Mouse (Mus musculus) layer of hippocampus, postnatal 36 days (tissue): ENCODE measurements around the gene Ube2cbp. TPM values are rescaled to one million over a fixed set of nuclear protein-coding genes. Genes with fewer than 3 reads are reported as not detected.

Source experiments
- DNase-seq, 2 experiments: peaks; one replicate each; pipeline ENCODE4 v3.0.0; 2022
- total RNA-seq, 2 experiments: library from RNA; stranded (reverse); gene quantifications; 2 replicates each; pipeline ENCODE4 v1.2.3; 2021

Ube2cbp gene
- total RNA-seq, 2 experiments from 2014 or later = 3.7 to 4.7 TPM

DNA sequence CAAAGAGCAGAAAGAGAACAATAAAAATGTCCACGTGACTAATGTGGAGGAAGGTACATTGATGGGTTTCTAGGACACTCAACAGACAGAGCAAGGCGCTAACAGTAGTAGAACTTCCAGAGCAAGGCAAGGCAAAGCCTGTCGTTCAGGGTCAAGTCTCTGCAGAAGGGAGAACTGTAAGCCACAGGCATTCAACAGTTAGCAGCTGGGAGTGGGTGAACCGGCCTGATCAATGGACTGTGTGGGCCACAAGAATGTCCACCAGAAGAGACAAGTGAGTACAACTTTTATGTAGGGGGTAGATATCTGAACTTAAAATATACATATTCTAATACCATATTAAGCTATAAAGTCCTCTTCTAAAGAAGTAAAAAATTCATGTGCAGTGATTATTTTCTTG, 41.4 kb downstream of the Ube2cbp start:
- no peak for DNase-seq

DNA sequence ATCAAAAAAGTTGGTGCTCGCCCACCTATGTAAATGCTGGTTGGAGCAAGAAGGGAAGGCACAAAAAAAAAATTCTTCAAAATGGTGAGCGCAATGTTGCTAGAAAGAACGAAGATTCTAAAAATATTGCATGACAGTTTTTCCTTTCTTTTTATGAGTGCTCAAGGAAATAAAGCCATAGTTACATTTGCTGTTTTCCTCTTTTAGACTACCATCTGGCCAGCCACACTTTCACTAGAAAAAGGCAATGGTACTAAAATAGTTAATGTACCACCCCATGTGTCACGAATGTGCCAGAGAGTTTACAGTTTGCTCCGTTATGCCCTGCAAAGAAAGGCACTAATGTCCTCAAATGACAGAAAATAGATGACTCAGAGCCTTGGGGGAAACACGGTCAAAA, 45.4 kb downstream of the Ube2cbp start:
- no peak for DNase-seq

DNA sequence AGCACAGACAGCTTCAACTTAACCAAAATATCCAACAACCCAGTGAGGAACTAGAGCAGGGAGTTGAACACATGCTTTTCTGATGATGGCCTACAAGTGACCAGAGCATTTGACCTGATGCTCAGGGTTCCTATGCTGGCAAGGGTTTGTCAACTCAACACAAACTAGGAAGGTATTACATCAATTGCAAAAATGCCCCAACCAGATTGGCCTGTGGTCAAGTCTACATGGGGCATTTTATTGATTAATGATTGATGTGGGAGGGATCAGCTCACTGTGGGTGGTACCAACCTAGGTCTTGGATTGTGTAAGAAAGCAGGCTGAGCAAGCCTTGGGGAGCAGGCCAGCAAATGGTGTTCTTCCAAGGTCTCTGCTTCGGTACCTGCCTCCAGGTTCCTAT, 46.8 kb downstream of the Ube2cbp start:
- no peak for DNase-seq

DNA sequence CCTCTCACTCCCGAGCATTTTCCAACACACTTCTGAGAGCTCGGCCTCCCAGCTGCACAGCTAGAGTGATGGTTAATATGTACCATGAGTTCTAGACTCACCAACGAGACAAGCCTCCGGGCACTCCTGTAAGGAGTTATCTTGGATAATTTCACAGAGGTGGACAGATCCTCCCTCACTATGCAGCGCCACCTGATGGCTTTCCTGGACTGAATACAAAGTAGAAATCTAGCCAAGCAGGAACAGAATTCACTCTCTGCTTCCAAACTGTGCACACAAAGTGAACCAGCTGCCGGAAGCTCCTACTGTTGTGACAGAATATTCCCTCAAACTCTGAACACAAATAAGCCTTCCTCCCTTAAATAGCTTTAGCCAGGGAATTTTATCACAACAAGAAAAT, 69.0 kb downstream of the Ube2cbp start:
- no peak for DNase-seq

DNA sequence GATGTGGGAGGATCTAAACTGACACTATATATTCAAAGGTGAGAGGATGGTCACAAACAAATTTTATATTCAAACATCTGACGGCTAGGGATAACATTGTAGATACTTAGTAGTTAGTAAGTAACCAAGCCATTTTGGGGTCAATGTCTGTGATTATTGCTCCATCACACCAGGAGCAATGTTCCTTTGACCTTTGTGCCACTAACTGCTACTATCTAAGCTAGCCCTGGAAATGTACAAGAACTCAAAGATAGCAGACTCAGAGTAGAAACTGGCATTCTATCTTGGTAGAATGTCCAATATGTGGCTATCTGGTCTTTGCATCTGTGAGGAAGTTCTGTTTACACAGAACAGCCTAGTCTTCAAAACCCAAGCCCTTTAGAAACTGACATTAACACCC, 69.7 kb downstream of the Ube2cbp start:
- DNase-seq = no peak

DNA sequence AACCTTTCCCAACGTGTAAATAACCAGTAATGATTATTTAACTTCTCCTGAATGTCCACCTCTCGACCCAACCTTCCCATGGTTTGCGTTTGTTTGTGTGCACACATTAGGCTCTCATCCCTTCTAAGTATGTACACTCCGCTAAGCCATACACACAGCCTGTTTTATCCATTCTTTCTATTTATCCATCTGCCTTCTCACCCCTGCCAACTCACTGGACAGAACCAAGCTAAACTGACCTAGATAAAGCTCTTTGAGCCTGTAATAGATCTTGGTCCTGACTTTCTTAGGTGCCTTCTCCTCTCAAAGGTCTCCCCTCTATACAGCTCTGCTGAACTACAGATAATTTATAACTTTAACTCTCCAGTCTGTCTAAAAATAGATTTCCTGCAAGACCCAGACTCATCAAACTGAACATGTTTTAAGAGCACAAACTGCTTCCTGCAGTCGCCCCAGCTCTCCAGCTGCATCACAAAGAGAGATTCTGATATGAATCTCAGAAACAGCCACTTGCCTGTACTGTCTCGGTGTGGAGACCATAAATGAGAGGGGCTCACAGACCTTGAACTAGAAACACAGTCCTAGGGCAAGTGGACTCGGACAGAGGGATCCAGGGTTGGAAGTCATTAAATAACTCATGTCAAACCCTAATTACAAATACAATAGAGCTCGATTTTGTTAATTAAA, 71.0 kb downstream of the Ube2cbp start:
- no peak for DNase-seq

DNA sequence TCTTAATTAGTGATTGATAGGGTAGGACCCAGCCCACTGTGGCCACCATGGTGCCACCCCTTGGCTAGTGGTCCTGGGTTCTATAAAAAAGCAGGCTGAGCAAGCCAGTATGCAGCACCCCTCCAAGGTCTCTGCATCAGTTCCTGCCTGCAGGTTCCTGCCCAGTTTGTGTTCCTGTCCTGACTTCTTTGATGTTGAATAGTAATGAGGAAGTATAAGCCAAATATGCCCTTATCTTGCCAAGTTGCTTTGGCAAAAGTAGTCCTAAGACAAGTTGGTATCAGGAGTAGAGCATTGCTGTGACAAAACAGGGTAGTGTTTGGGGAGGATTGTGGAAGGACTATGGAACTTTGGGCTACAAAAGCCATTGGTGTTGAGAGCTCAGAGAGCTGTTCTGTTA, 73.3 kb downstream of the Ube2cbp start:
- DNase-seq = no peak

DNA sequence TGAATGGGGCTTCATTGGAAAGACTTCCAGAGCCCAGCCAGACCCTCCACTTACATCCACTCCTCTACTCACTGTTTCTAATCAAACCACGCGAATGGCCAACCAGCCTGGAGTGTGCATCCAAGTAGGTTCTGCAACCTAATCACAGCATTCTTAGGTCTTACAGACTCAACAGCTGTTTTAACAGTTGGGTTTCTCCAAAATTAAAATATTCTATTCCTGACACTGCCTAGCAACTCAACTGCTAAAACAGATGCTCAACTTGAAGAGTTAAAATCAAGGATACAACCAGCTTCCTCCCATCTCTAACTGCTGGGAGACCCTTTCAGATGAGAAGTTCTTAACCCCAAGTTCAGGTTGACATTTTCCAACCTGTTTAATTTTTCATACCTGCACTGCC, 74.0 kb downstream of the Ube2cbp start:
- no peak for DNase-seq

DNA sequence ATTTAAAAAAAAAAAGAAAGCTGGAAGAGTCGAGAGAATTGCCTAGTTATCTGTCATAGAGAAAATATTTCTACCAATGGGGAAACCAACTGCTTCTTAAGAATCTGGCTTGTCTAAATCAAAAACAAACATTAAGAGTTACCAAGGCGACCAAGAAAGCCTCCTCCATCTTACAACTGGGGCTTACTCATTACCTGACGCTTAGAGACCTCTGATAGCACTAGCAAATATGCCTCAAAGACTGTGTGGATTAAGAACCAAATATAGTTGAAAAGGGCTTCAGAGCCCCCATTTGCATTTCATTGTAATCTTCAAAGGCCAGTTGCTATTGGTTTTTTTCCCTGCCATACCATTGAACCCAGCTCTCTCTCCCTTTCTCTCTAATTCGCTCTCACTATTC, 76.2 kb downstream of the Ube2cbp start:
- no peak for DNase-seq

DNA sequence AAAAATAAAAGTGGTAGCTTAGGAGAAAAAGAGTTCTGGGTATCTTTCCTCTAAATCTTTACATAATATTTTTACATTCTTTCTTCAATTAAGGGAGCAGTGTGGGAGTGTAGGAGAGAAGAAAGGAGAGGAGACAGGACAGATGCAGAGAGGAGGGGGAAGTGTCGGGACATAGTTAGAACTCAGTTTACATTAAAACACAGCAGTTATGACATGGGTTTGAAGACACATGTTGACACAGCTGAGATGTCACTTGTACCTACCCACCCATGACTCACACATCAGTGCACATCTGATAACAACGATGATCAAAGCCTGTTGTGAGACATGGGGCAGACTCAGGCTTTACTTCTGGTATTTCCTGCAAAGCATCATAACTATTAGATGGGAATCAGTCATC, 87.8 kb downstream of the Ube2cbp start:
- DNase-seq = no peak

DNA sequence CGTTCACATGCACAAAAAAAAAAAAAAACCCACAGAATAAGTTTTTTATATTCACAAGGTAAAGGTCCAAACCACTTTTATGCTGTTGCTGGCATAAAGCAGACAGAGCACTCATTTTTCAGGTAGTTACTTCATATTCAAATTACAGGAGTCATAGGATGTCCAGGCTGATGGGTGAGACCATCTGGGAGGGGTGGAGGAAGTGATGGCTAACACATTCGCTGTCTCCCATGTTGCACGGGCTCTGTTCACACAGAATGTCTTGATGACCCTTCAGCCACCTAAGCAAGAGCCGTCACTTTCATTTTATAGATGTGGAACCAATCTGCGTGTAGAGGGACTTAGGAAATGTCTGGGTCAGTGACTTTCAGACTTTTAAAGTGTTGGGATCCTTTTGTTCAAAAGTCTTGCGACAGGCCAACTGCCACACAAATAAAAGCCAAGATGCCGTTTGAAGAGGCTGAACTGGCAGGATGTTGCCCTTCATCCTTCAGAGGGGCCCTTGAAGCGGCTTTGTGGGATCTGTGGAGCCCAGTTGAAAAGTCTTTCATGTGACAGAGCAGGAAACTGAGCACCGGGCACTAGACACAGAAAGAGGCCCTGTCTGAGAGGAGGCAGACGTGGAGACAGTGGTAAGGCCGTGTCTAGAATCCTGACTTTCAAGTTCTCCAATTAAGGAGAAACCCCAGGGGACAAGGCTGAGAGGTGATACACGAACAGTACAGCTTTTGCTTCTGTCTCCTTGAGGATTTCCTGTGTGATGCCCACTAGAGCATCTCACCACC, 91.8 kb downstream of the Ube2cbp start:
- no peak for DNase-seq

DNA sequence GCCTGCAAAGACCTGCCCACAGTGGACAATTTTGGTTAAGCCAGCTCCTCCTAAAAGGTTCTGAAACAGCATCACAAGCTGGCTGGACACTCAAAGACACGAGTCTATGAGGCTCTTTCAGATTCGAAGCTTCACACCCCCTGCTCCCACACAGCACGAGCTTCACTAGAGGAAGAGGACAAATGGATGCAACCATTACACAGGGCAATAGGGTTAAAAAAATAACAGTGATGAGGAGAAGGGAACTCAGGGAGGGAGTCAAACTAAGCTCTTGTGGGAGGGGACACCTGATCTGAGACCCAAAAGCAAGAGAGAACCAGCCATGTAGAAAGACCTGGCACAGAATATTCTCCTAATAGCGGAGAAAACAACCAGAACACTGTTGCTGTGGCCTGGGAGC, 95.5 kb downstream of the Ube2cbp start:
- no peak for DNase-seq

DNA sequence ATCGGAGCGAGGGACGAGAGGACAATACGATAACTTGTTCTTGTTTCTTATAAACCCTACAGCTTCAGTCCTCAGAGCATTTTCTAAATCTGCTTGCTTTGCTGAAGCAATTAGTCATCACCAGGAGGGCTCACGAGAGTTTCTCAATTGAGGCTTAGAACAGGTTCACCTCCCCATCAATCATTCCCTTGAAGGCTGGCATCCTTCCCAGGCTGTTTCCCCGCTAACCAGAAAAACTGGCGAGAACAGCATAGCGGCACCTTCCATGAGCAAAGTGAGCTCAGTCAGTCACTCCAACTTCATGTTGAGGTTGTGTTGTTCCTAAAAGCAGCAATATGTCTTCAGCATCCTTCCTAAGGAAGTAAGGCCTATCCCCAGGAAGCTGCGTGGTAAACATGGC, 104.2 kb downstream of the Ube2cbp start:
- DNase-seq = no peak

DNA sequence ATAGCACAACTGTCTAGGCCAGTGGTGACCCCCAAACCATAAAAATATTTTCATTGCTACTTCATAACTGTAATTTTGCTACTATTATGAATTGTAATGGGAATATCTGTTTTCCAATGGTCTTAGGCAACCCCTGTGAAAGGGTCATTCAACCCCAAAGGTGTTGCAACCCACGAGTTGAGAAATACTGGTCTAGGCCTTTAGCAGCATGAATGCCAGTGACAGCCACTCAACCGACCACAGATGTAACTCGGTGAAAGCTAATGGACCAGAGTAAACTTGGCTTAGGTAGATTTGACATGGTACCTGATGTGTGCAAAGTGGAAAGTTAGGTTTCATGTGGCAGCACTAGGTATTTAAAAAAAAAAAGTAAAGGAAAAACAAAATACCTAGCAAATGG, 108.9 kb downstream of the Ube2cbp start:
- DNase-seq = no peak

DNA sequence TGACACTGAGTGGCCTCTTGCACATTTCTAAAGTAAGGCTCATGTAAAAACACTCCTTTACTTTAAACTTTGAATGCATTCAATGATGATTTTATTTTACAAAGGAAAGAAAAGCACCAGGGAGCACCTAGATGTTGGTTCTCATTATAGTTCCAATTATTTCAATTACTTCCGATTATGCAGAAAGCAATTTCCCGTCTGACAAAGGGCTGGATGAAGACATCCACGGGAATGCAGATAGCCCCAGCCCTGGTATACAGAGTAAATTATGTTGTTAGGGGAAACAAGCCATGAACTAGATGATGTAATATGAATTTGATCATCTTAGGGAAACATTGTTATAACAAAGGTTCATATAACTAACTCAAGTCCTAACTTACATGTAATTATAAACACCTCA, 113.3 kb downstream of the Ube2cbp start:
- DNase-seq = no peak

DNA sequence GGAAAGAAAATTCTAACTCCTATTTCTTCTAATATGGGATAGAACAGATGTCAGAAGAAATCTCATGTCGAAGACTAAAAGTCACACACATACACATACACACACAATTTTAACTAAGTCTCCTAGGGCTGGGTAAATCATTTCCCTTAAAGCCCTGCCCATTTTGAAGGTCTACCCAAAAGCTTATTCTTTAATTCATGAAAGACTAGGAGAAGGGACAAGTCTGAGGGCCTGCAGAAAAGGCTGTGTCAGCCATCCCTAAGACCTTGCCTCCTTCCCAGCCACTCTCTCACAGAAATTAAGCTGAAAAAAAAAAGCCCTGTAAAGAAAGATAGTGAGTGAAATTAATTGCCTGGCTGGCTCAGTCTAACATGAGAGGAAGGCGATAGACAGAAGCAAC, 128.0 kb downstream of the Ube2cbp start:
- no peak for DNase-seq

DNA sequence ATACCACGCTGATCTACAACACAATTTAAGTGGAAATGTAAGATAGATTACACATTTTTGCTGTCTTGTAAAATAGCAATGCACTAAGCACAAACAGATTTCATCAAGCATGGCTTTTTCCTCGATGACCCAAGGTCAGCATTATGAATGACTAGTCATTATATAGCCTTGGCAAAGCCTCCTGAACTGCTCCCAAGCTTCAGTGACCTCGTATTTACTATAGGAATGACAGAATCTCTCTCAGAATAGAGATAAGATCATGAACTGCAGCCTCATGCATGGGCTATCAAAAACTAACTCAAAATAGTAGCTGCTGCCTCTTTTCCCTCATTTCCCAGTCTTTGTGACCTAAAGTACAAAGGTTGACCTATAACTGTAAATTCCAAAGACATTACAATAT, 128.4 kb downstream of the Ube2cbp start:
- no peak for DNase-seq

DNA sequence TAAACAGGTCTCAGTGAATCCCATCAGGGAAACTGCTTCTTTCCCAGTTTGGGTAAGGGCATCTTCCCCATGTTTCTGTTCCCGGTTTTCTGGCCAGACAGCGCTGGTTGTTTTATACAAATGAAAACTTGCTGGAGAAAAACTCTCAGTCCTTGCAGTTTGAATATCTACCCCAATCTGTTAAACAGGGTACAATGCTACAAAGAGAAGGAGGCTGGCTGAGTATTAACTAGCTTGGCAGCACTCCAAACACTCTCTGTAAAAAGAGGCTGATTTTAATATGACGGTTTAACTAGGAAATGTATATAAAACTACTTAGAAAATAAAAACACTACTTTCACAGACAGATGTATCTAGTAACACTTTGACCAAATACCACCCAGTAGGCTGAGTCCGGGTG, 129.2 kb downstream of the Ube2cbp start:
- no peak for DNase-seq

DNA sequence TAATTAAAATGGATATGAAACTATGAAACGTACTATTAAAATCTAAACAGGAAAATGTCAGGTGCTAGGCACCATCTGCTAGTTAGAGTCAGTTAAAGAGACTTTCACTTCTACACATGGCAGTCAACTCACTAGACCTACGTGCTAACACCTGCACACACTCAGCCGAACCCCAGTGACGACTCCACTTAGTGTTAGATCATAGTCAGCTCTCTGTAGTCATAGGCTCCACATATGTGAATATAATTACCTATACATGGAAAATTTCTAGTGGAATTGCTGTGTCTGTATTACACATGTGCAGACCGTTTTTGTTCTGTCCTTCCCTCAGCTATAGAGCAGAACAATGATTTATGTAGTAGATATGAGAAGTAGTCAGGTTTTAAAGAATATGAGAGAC, 130.4 kb downstream of the Ube2cbp start:
- DNase-seq = no peak

DNA sequence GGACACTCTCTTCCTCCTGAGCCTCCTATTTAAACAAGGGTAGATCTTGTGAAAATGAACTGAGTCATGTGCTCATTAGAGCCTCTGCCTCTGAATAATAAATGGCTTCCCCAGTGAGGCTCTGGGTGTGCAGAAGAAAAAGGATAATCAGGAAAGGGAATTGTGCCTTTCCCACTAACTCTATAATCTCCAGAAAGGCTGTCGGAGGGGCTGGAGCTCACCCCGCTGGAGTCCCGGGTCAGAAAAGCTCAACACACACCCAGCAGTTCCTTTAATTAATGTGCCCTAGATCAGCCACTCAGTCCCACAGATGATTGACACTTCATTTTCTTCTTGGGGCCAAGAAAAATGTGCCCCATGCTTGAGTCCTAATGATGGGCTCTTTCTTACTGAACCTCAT, 134.2 kb downstream of the Ube2cbp start:
- no peak for DNase-seq

DNA sequence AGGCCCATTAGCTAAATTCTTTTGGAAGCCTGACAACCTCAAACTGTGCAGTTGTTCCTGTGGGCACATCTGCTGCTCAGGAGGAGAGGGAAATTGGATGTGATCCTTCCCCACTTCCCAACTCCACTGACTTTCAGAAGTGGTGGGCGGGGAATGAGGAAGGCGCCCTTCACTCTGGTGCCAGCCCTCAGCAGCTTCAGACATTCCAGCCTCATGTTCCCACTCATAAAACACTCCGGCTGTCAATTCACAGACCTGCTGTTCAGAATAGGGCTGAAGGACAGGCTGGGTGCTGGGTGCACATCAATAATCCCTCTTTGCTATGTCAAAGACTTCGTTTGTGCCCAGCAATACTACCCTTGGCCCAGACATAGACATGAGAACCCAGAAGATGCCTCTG, 136.5 kb downstream of the Ube2cbp start:
- DNase-seq = no peak

DNA sequence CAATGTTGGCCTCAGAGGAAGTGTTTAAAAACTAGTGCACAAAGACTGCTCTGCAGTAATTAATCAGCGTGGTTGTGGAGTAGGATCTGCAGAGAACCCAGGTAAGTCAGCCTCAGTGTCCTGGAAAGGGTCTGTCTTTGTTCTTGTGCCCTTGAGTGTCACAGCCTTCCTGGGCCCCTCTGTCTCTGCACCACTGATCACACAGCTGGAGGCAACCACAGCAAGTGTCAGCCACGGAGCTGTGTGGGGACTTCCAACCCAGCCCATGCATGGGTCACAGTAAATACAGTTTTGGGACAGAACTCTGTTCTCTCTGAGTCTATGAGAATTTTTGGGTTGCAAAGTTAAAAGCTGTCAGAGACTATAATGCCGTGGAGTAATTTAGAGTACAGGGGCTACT, 137.4 kb downstream of the Ube2cbp start:
- DNase-seq = no peak

DNA sequence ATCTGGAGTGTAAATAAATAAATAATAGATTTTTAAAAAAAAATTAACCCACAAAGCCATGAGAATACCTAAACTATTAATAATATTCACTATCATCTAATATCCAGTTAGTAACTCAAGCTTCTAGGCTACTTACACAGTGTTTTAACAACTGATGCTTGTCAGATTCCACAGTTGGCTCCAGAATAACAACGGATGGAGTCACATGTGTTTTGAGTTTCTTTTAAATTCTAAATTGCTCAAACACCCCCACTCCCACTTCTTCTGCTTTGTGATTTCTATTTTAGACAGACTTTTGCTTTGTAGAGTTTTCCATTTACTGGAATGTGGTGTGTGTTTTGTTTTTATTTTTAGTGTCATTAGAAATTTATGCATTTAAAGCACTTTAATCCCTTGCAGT, 140.0 kb downstream of the Ube2cbp start:
- no peak for DNase-seq

DNA sequence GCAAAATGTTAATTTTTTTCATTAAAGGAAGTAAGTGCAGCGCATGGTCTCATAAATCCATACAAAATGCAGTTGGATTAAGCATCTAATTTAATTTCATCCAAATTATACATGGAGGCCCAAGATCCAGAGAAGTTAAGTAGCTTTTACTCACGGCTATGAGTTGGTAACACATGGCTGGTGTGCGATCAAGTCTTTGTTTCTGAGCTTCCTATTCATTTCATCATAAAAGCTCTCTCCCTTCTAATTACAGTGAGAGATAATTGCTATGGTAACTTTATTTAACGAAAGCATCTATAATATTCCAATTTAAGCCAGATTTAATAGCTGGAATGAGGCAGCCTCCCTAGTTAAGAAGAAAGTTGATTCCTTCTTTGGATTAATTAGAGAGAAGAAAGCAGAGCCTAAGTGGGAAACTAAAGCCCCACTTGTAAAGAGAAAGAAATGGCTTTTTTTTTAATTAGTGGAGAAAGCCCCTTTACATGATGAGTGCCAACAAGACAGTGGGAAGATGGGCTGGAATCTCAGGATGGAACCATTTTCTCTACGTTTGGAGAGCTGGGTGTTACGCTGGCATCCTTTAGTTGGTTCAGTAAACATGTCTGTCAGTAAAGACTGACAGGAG, 145.1 kb downstream of the Ube2cbp start:
- no peak for DNase-seq
